Mouse (Mus musculus): Measurements from ENCODE around the gene Ifnar2. TPM values are rescaled to one million over a fixed set of nuclear protein-coding genes. Genes with fewer than 3 reads are reported as not detected.

Ifnar2 gene
- polyA plus RNA-seq, 1 experiment from 2014 or later = 29.9 TPM

DNA sequence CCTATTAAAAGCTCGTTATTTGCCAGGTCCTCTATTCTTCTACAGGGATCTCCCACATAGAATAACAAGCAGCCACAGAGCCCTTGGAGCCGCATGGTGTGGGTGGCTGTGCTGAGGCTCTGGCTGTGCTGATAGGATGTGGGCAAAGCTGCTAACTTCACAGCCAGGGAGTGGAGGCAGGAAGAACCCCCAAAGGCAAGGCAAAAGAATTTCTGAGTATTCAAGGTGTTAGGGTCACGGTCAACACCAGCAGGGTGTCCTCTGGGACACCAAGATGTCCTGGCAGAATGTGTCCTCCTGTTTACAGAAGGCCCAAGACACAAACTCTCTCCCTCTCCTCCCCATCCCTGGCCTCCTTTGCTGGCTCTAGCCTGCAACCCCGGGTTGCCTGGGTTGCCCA lies 69.9 kb downstream of the Ifnar2 start:
- WGBS = 69% methylated on average over 4 of the region's 4 CpGs

GRCm38 (mm10) chr16:91443211-91443611 lies 70.6 kb downstream of the Ifnar2 start:
- H3K4me3 ChIP-seq (replicated peaks) = no peak overlapping the region
- H3K36me3 ChIP-seq (replicated peaks) = no peaks in the 10 kb centered on the region
- no peak overlapping the region for H3K27ac ChIP-seq
- no peak overlapping the region for H3K9ac ChIP-seq
- no peak for ATAC-seq (ENCODE audit: low FRiP score)
- no peaks in the 10 kb centered on the region for H3K27me3 ChIP-seq
- 81% methylated on average over 8 of the region's 8 CpGs for WGBS
- H3K4me1 ChIP-seq = no peaks in the 10 kb centered on the region
- no peaks in the 10 kb centered on the region for H3K9me3 ChIP-seq
- no peak overlapping the region for H3K4me2 ChIP-seq

More for the DNA sequence above, 69.9 kb downstream of the Ifnar2 start:
- no peaks in the 10 kb centered on the region for H3K27me3 ChIP-seq
- no peaks in the 10 kb centered on the region for H3K4me1 ChIP-seq
- H3K4me3 ChIP-seq (replicated peaks) = no peak overlapping the region
- ATAC-seq (ENCODE audit: low FRiP score) = no peak
- no peaks in the 10 kb centered on the region for H3K9me3 ChIP-seq
- H3K27ac ChIP-seq = no peak overlapping the region
- no peaks in the 10 kb centered on the region for H3K36me3 ChIP-seq (replicated peaks)
- no peak overlapping the region for H3K9ac ChIP-seq
- H3K4me2 ChIP-seq = no peak overlapping the region

DNA sequence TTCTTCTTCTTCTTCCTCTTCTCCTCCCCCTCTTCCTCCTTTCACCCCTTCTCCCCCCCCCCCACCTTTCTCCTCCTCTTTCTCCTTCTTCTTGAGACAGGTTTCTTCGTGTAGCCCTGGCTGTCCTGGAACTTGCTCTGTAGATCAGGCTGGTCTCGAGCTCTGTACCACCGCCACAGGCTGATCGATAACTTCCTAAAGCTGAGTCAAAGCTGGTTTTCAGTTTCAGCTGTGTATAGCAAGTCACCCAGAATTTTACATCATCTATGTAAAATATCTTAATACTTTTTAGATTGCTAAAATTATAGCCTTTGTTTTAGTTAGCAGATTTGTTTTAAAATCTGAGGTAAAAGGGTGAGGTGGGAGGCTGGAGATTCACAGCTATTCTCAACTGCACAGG lies 72.3 kb downstream of the Ifnar2 start:
- Histone ChIP-seq H3K36me3 (replicated peaks) (no peaks in the 10 kb centered on the region), H3K9ac (no peak overlapping the region), H3K27me3 (no peaks in the 10 kb centered on the region), H3K4me2 (no peak overlapping the region), H3K4me3 (replicated peaks) (no peak overlapping the region), H3K4me1 (no peaks in the 10 kb centered on the region), H3K9me3 (no peaks in the 10 kb centered on the region), H3K27ac (no peak overlapping the region)
- WGBS = 94% methylated on average over 4 of the region's 4 CpGs
- ATAC-seq (ENCODE audit: low FRiP score) = no peak

GRCm38 (mm10) chr16:91445566-91445965 lies 73.0 kb downstream of the Ifnar2 start:
- no peak overlapping the region for H3K27ac ChIP-seq
- ATAC-seq (ENCODE audit: low FRiP score) = no peak
- no peak overlapping the region for H3K9ac ChIP-seq
- no peaks in the 10 kb centered on the region for H3K9me3 ChIP-seq
- H3K4me1 ChIP-seq = no peaks in the 10 kb centered on the region
- no peak overlapping the region for H3K4me3 ChIP-seq (replicated peaks)
- H3K27me3 ChIP-seq = no peaks in the 10 kb centered on the region
- no peaks in the 10 kb centered on the region for H3K36me3 ChIP-seq (replicated peaks)
- H3K4me2 ChIP-seq = no peak overlapping the region
- 91% methylated on average over 5 of the region's 5 CpGs for WGBS

- no peak overlapping the region for H3K4me3 ChIP-seq (replicated peaks)
- no peak for ATAC-seq (ENCODE audit: low FRiP score)
- no peak overlapping the region for H3K27ac ChIP-seq
- H3K9ac ChIP-seq = no peak overlapping the region
- no peaks in the 10 kb centered on the region for H3K36me3 ChIP-seq (replicated peaks)
- H3K9me3 ChIP-seq = no peaks in the 10 kb centered on the region
- H3K27me3 ChIP-seq = no peaks in the 10 kb centered on the region
- H3K4me1 ChIP-seq = no peaks in the 10 kb centered on the region
- no peak overlapping the region for H3K4me2 ChIP-seq
- WGBS = 68% methylated on average over 8 of the region's 8 CpGs
Measured at GRCm38 (mm10) chr16:91446778-91447511, 74.4 kb downstream of the Ifnar2 start.

DNA sequence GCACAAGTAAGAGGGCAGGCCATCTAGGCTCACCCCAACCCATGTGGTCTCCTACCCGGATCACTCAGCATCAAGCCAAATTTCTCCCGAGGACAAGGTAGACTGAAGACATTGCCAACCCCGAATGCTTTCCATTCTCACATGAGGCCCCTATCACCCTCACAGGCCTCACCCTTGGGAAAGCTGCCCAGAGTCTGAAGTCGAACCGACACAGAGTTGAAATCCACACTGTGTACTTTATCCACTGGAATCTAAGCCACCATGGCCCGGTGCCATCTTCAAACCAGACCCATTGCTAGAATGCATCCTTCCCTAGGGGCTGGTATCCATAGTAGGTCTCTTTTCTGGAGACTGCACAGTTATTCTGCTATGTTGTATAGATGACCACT lies 74.9 kb downstream of the Ifnar2 start:
- no peak for ATAC-seq (ENCODE audit: low FRiP score)
- no peaks in the 10 kb centered on the region for H3K9me3 ChIP-seq
- H3K27ac ChIP-seq = no peak overlapping the region
- H3K27me3 ChIP-seq = no peaks in the 10 kb centered on the region
- no peak overlapping the region for H3K9ac ChIP-seq
- no peak overlapping the region for H3K4me3 ChIP-seq (replicated peaks)
- H3K4me2 ChIP-seq = no peak overlapping the region
- WGBS = 93% methylated on average over 6 of the region's 6 CpGs
- no peaks in the 10 kb centered on the region for H3K36me3 ChIP-seq (replicated peaks)
- no peaks in the 10 kb centered on the region for H3K4me1 ChIP-seq

DNA sequence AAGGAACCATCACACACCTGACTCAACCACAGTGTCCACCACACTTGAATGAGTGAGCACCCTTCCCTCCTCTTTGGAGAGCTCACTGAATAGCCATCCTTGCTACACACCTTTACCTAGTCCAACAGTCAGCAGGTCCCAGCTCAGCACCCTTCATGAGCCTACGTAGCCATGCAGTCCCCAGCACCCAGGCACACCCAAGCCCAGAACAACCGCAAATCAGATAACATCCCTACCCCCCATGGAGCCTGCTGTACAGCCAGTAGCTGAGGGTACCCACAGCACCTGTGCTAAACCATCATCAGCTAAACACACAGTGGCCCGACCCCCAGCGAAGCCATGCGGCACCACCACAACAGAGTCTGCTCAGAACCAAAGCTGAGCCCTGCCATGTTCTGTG lies 75.5 kb downstream of the Ifnar2 start:
- ATAC-seq (ENCODE audit: low FRiP score) = no peak
- Histone ChIP-seq H3K4me2 (no peak overlapping the region), H3K9ac (no peak overlapping the region), H3K9me3 (no peaks in the 10 kb centered on the region), H3K36me3 (replicated peaks) (no peaks in the 10 kb centered on the region), H3K27me3 (no peaks in the 10 kb centered on the region), H3K27ac (no peak overlapping the region), H3K4me3 (replicated peaks) (no peak overlapping the region), H3K4me1 (no peaks in the 10 kb centered on the region)
- WGBS = 95% methylated on average over 5 of the region's 5 CpGs

GRCm38 (mm10) chr16:91448895-91449294 lies 76.3 kb downstream of the Ifnar2 start:
- Histone ChIP-seq H3K27me3 (no peaks in the 10 kb centered on the region), H3K4me1 (no peaks in the 10 kb centered on the region), H3K9me3 (no peaks in the 10 kb centered on the region), H3K4me2 (no peak overlapping the region), H3K9ac (no peak overlapping the region), H3K4me3 (replicated peaks) (no peak overlapping the region), H3K36me3 (replicated peaks) (no peaks in the 10 kb centered on the region), H3K27ac (no peak overlapping the region)
- WGBS = 87% methylated on average over 7 of the region's 7 CpGs
- ATAC-seq (ENCODE audit: low FRiP score) = no peak

- no peaks in the 10 kb centered on the region for H3K9me3 ChIP-seq
- WGBS = 85% methylated on average over 12 of the region's 12 CpGs
- no peak overlapping the region for H3K4me3 ChIP-seq (replicated peaks)
- no peaks in the 10 kb centered on the region for H3K36me3 ChIP-seq (replicated peaks)
- H3K27me3 ChIP-seq = no peaks in the 10 kb centered on the region
- ATAC-seq (ENCODE audit: low FRiP score) = no peak
- H3K4me2 ChIP-seq = no peak overlapping the region
- H3K9ac ChIP-seq = no peak overlapping the region
- no peak overlapping the region for H3K27ac ChIP-seq
- H3K4me1 ChIP-seq = no peaks in the 10 kb centered on the region
Measured at GRCm38 (mm10) chr16:91450137-91451064, 77.8 kb downstream of the Ifnar2 start.

GRCm38 (mm10) chr16:91451949-91452348 lies 79.4 kb downstream of the Ifnar2 start:
- Histone ChIP-seq H3K4me2 (no peak overlapping the region), H3K4me3 (replicated peaks) (no peak overlapping the region), H3K27ac (no peak overlapping the region), H3K4me1 (no peaks in the 10 kb centered on the region), H3K9ac (no peak overlapping the region), H3K9me3 (no peaks in the 10 kb centered on the region), H3K36me3 (replicated peaks) (no peaks in the 10 kb centered on the region), H3K27me3 (no peaks in the 10 kb centered on the region)
- 92% methylated on average over 2 of the region's 2 CpGs for WGBS
- no peak for ATAC-seq (ENCODE audit: low FRiP score)

GRCm38 (mm10) chr16:91452363-91452896 lies 79.8 kb downstream of the Ifnar2 start:
- no peak overlapping the region for H3K4me2 ChIP-seq

More at GRCm38 (mm10) chr16:91452363-91452896, 79.8 kb downstream of the Ifnar2 start:
- no peak overlapping the region for H3K9ac ChIP-seq
- H3K4me3 ChIP-seq (replicated peaks) = no peak overlapping the region
- WGBS = 79% methylated on average over 6 of the region's 6 CpGs
- H3K4me1 ChIP-seq = no peaks in the 10 kb centered on the region
- H3K9me3 ChIP-seq = no peaks in the 10 kb centered on the region
- H3K36me3 ChIP-seq (replicated peaks) = no peaks in the 10 kb centered on the region
- ATAC-seq (ENCODE audit: low FRiP score) = no peak
- H3K27me3 ChIP-seq = no peaks in the 10 kb centered on the region
- no peak overlapping the region for H3K27ac ChIP-seq

Measured in forebrain, embryonic 12.5 days (tissue).